ENCODE assay signal across 8 mouse cellular contexts in the genomic region with DNA sequence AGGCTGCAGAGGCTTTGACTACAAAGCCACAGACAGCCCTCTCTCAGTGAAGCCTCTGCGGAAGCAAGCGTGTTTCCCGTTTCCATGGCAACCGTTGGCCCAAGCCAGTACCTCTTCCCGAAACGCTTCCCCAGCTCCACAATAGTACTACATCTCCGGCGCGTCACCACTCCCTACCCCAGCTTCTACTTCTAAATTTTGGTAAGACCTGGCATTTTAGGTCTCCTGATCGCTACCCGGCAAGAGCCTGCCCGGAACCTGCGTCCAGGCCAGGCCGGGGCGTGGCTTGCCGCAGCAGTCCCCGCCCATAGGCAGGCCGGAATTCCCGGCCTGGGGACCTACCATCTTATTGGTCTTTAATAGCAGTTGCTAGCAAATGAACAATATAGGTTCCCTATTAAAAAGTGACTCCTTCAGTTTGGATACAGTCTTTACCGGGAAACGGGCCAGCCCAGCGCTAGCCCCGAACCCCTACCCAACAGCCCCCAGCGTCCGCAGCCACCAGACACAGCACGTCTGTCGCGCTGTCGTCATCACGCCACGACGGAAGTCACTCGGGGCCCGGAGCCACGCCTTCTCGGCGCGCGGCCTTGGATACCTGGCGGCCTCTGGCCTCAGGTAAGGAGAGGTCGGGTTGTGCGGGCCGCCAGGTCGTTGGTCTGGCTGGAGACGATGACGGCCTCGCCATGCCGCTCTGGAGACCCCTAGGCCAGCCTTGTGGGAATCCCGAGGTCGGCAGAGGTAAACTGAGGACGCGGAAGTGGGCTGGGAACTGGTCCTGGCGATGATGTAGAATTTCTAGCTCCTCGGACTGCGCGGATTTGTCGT. TPM values are rescaled to one million over a fixed set of nuclear protein-coding genes. Genes with fewer than 3 reads are reported as not detected.
DNase-seq lines count a peak whose midpoint lies in the region; ATAC-seq and TF ChIP-seq lines count a peak whose summit lies in the region.

A gene (plus strand): TSS at position 439 of the 828 bp plus-strand sequence.

- peak within 1 kb of the TSS; percentile 77 for H3K27ac ChIP-seq in embryonic facial prominence, embryonic 14.5 days (replicated peaks; ENCODE audit: low read depth, low read length)
- H3K27ac ChIP-seq in heart, adult 2 months = peak within 1 kb of the TSS; percentile 83
- peak within 1 kb of the TSS; percentile 73; the same call in 1 of the 2 replicates for H3K27ac ChIP-seq in limb, embryonic 13.5 days
- peak within 1 kb of the TSS; percentile 86 for H3K27ac ChIP-seq in midbrain, embryonic 16.5 days (ENCODE audit: low read length)

- peak; percentile 95 for ATAC-seq in embryonic facial prominence, embryonic 14.5 days (ENCODE audit: low read depth)
- ATAC-seq in limb, embryonic 13.5 days (ENCODE audit: low FRiP score, low read depth) = peak; percentile 95
- ATAC-seq in midbrain, embryonic 16.5 days = peak; percentile 96

- peak; percentile 88 for DNase-seq in 3T3-L1 (ENCODE audit: low read depth, low spot score)
- peak; percentile 75 to 81 for DNase-seq in adrenal gland, postnatal 4 days (ENCODE audit: low spot score in 2 of 2)
- DNase-seq in embryonic facial prominence, embryonic 14.5 days (ENCODE audit: low spot score) = peak; percentile 94
- peak; percentile 92 to 96 for DNase-seq in heart, adult 2 months
- peak; percentile 88 to 93 for DNase-seq in kidney, adult 8-10 months
- peak; percentile 92 to 94 for DNase-seq in spleen, postnatal 10 days (ENCODE audit: low spot score in 2 of 2)

- TF ChIP-seq CTCF in heart, adult 2 months (IDR thresholded peaks at IDR 0.05) = no peak

- peak within 1 kb of the TSS; percentile 68 for H3K4me2 ChIP-seq in embryonic facial prominence, embryonic 14.5 days (ENCODE audit: low read depth, low read length)
- H3K4me2 ChIP-seq in limb, embryonic 13.5 days (replicated peaks) = peak within 1 kb of the TSS; percentile 67
- peak within 1 kb of the TSS; percentile 69 for H3K4me2 ChIP-seq in midbrain, embryonic 16.5 days (ENCODE audit: low read length)

- intact Hi-C loops in heart, adult 2 months (cut with DNase I) = loop anchor here (2.0 kb wide), 1 partner anchor 86 kb away; a partner anchor contains a TSS

- peak within 1 kb of the TSS; percentile 74 for H3K4me3 ChIP-seq in embryonic facial prominence, embryonic 14.5 days (ENCODE audit: low read depth, low read length)
- H3K4me3 ChIP-seq in heart, adult 2 months = peak within 1 kb of the TSS; percentile 71
- H3K4me3 ChIP-seq in limb, embryonic 13.5 days = peak within 1 kb of the TSS; percentile 83
- H3K4me3 ChIP-seq in midbrain, embryonic 16.5 days (ENCODE audit: low read depth, low read length) = peak within 1 kb of the TSS; percentile 94

- H3K9me3 ChIP-seq in embryonic facial prominence, embryonic 14.5 days (ENCODE audit: control insufficient read depth, low read length) = no peaks in the 10 kb centered on the region
- H3K9me3 ChIP-seq in limb, embryonic 13.5 days = no peaks in the 10 kb centered on the region
- H3K9me3 ChIP-seq in midbrain, embryonic 16.5 days (replicated peaks; ENCODE audit: control insufficient read depth, low read length, poor library complexity, severe bottlenecking) = no peaks in the 10 kb centered on the region

- no peak for TF ChIP-seq EP300 in heart, adult 2 months (IDR thresholded peaks at IDR 0.05; ENCODE audit: insufficient read depth, low read depth, low read length)

- peaks cover 4% of the 10 kb centered on the region for H3K4me1 ChIP-seq in embryonic facial prominence, embryonic 14.5 days (ENCODE audit: control insufficient read depth, insufficient read depth, low read length)
- peaks cover 2% of the 10 kb centered on the region; the same call in 1 of the 2 replicates for H3K4me1 ChIP-seq in heart, adult 2 months (ENCODE audit: control insufficient read depth, insufficient read depth, low read length)
- peaks cover 10% of the 10 kb centered on the region for H3K4me1 ChIP-seq in limb, embryonic 13.5 days
- H3K4me1 ChIP-seq in midbrain, embryonic 16.5 days (ENCODE audit: control insufficient read depth, insufficient read depth, low read length) = peaks cover 12% of the 10 kb centered on the region

- TF ChIP-seq POLR2A in heart, adult 2 months (IDR thresholded peaks at IDR 0.05; ENCODE audit: insufficient read depth, low read depth, low read length) = peak; percentile 49

- H3K79me2 ChIP-seq in heart, adult 2 months (replicated peaks; ENCODE audit: control insufficient read depth, insufficient read depth, low read length) = no peaks in the 10 kb centered on the region

- WGBS in embryonic facial prominence, embryonic 14.5 days = under 1% methylated on average over 57 of the region's 57 CpGs
- WGBS in heart, adult 2 months = under 1% methylated on average over 57 of the region's 57 CpGs
- under 1% methylated on average over 57 of the region's 57 CpGs for WGBS in limb, embryonic 13.5 days
- WGBS in midbrain, embryonic 16.5 days = under 1% methylated on average over 57 of the region's 57 CpGs

- peak within 1 kb of the TSS; percentile 87 for H3K9ac ChIP-seq in embryonic facial prominence, embryonic 14.5 days (ENCODE audit: low read depth, low read length)
- H3K9ac ChIP-seq in heart, adult 2 months (ENCODE audit: low read depth, low read length) = peak within 1 kb of the TSS; percentile 73
- H3K9ac ChIP-seq in limb, embryonic 13.5 days = peak within 1 kb of the TSS; percentile 83
- H3K9ac ChIP-seq in midbrain, embryonic 16.5 days (ENCODE audit: low read depth, low read length) = peak within 1 kb of the TSS; percentile 88

- H3K36me3 ChIP-seq in embryonic facial prominence, embryonic 14.5 days (ENCODE audit: control insufficient read depth, insufficient read depth, low read length) = no peaks in the 10 kb centered on the region
- peaks cover 2% of the 10 kb centered on the region for H3K36me3 ChIP-seq in heart, adult 2 months (ENCODE audit: control insufficient read depth, insufficient read depth, low read length)
- H3K36me3 ChIP-seq in limb, embryonic 13.5 days = no peaks in the 10 kb centered on the region
- no peaks in the 10 kb centered on the region for H3K36me3 ChIP-seq in midbrain, embryonic 16.5 days (ENCODE audit: control insufficient read depth, insufficient read depth, low read length)

- no peaks in the 10 kb centered on the region for H3K27me3 ChIP-seq in embryonic facial prominence, embryonic 14.5 days (replicated peaks; ENCODE audit: control insufficient read depth, insufficient read depth, low read length)
- no peaks in the 10 kb centered on the region for H3K27me3 ChIP-seq in heart, adult 2 months (ENCODE audit: control insufficient read depth, insufficient read depth, low read length)
- no peaks in the 10 kb centered on the region for H3K27me3 ChIP-seq in limb, embryonic 13.5 days
- H3K27me3 ChIP-seq in midbrain, embryonic 16.5 days (ENCODE audit: control insufficient read depth, insufficient read depth, low read depth, low read length) = no peaks in the 10 kb centered on the region

RNA-seq across cellular contexts. Expression of the gene that starts here (rescaled TPM):
- total RNA-seq in adrenal gland, postnatal 4 days (2021) = 10 to 100 TPM; 56.6 to 62.0 TPM
- 40.6 and 48.6 TPM in 2 replicates for polyA plus RNA-seq in embryonic facial prominence, embryonic 14.5 days (2014; fragmentation: Nextera tagmentation; extraction: Ambion mirVana)
- total RNA-seq in heart, adult 2 months (2021) = 10 to 100 TPM; 19.5 to 22.1 TPM
- polyA plus RNA-seq in heart, adult 2 months (2012; rRNA removed) = 16.5 and 22.2 TPM in 2 replicates
- polyA plus RNA-seq in limb, embryonic 13.5 days (2015; fragmentation: Nextera tagmentation; extraction: Ambion mirVana) = 55.3 and 56.9 TPM in 2 replicates
- 41.0 and 43.1 TPM in 2 replicates for polyA plus RNA-seq in midbrain, embryonic 16.5 days (2015; fragmentation: Nextera tagmentation; extraction: Ambion mirVana)

Comparison
In these comparisons a context has a peak if more than half of its experiments do, and no peak if none do; other contexts are left out.
1. Peak in every context shown above with its lines: DNase-seq, ATAC-seq, H3K4me3 ChIP-seq and H3K27ac ChIP-seq.